Mouse (Mus musculus): ENCODE measurements at regions not wholly inside any gene's neighbourhood (a gene's known extent, or its start where the extent isn't known, plus 50 kb on each side); places are given as distances from the start of the nearest gene placed in this dataset.
"Not testable (repeated sequence)": the region's sequence is repeated elsewhere in the genome, so short reads cannot be mapped to it uniquely, and the experiment has no call there.

DNA sequence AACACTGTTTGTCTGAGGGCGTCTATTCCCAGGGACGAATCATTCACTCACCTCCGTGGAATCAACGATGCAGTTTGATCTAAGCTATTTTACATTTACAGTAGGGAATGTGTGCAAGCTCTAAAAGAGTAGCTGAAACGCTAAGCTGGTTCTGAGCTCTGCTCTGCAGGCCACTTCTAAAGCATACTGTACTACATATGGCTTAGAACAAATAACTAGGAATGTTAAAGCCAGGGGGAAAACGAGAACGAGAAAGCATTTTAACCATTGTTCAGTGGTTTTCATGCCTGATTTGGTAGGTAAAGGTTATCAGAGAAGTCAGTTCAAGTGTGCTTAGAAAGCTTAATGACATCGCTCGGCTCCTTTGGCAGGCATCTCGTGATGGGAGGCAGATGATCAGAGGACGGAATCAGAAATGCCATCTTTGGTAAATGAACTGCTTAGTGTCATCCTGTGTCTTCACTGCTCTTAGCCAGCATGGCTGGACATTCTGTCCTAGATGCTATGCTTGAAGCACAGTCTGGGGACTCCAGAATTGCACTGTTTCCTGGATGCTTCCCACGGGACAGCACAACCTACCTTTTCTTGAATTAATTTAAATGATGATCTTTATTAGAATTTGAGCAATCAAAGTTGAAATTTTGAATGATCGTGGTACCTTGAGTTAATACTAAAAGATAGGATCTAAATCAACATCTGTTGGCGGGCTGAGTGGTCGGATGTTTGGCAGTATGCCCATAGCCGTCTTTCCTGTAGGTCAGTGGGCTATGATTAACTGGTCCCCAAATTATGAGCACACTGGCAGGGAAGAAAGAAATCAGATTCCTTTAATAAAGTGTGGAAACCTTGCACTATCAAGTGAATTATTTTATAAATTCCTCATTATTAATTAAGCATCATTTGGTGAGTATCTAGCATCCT is 495.2 kb downstream of the Hace1 start:
- no peaks in the 10 kb centered on the region for H3K4me1 ChIP-seq (ENCODE audit: control insufficient read depth, insufficient read depth, low read length)
- TF ChIP-seq CTCF (IDR thresholded peaks at IDR 0.05; ENCODE audit: borderline replicate concordance, insufficient read depth, low read depth, low read length), result no peak
- TF ChIP-seq POLR2A (IDR thresholded peaks at IDR 0.05; ENCODE audit: borderline replicate concordance, insufficient read depth, low read length), result no peak
- no peak overlapping the region for H3K27ac ChIP-seq (ENCODE audit: insufficient read depth, low read length)
- no peaks in the 10 kb centered on the region for H3K27me3 ChIP-seq (ENCODE audit: control insufficient read depth, insufficient read depth, low read length)
- no peak overlapping the region for H3K4me3 ChIP-seq (replicated peaks; ENCODE audit: insufficient read depth, low read depth, low read length)
- peak in 1 of 2 experiments; percentile 7 for DNase-seq
- WGBS, result 27% methylated on average over 16 of the region's 16 CpGs

DNA sequence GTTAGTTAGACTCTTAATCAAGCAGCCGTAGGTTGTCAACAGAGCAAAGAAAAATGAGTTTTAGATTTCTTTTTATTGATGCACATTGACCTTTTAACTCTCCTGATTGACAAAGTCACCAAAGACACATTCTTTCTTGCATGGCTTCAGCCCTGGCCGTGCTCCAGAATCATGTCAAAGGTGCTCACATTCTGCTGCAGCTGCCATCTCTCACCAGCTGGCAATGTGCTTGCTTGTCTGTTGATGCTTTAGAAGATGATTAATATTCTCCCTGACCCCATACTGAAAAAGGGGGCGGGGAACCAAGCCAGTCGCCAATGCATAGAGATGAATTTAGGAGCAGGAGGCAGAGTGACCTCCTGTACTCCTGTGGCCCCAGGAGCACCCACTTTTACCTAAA is 510.1 kb downstream of the Hace1 start:
- Histone ChIP-seq H3K4me3 (replicated peaks; ENCODE audit: insufficient read depth, low read depth, low read length) (no peak overlapping the region), H3K27ac (ENCODE audit: insufficient read depth, low read length) (no peak overlapping the region), H3K4me1 (ENCODE audit: control insufficient read depth, insufficient read depth, low read length) (0 out of 2 replicates have a peak, but pooled peaks cover 5% of the 10 kb centered on the region), H3K27me3 (ENCODE audit: control insufficient read depth, insufficient read depth, low read length) (no peaks in the 10 kb centered on the region)
- DNase-seq, result peak; percentile 12 to 24
- WGBS, result 27% methylated on average over 4 of the region's 4 CpGs
- TF ChIP-seq POLR2A (IDR thresholded peaks at IDR 0.05; ENCODE audit: borderline replicate concordance, insufficient read depth, low read length) (no peak), CTCF (IDR thresholded peaks at IDR 0.05; ENCODE audit: borderline replicate concordance, insufficient read depth, low read depth, low read length) (no peak)

DNA sequence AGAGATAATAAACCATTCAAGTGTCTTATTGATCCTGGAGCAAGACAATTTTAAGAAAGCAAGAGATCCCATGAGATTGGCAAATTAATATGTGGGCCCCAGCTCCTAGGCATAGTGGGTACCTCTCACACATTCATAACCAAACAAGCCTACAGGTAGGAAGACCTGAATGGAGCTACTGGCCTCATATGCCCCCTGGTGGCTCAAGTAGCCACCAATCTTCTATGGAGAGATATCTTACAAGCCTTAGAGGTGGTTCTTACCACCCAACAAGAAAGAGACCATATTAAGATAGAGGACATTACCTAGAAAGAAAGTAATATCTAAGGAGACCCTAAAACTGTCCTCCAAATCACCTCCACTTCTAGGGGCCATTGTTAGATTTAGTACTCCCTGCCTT is 523.2 kb downstream of the Hace1 start:
- TF ChIP-seq CTCF (IDR thresholded peaks at IDR 0.05; ENCODE audit: borderline replicate concordance, insufficient read depth, low read depth, low read length) (no peak), POLR2A (IDR thresholded peaks at IDR 0.05; ENCODE audit: borderline replicate concordance, insufficient read depth, low read length) (no peak)
- Histone ChIP-seq H3K4me1 (ENCODE audit: control insufficient read depth, insufficient read depth, low read length) (no peaks in the 10 kb centered on the region), H3K27ac (ENCODE audit: insufficient read depth, low read length) (no peak overlapping the region), H3K4me3 (replicated peaks; ENCODE audit: insufficient read depth, low read depth, low read length) (no peak overlapping the region), H3K27me3 (ENCODE audit: control insufficient read depth, insufficient read depth, low read length) (no peaks in the 10 kb centered on the region)
- no peak for DNase-seq

GRCm38 (mm10) chr10:46108810-46109209 is 531.2 kb downstream of the Hace1 start:
- Histone ChIP-seq H3K4me3 (replicated peaks; ENCODE audit: insufficient read depth, low read depth, low read length) (no peak overlapping the region), H3K4me1 (ENCODE audit: control insufficient read depth, insufficient read depth, low read length) (no peaks in the 10 kb centered on the region), H3K27ac (ENCODE audit: insufficient read depth, low read length) (no peak overlapping the region), H3K27me3 (ENCODE audit: control insufficient read depth, insufficient read depth, low read length) (no peaks in the 10 kb centered on the region)
- 67% methylated on average over 4 of the region's 4 CpGs for WGBS
- DNase-seq, result no peak
- no peak for TF ChIP-seq CTCF (IDR thresholded peaks at IDR 0.05; ENCODE audit: borderline replicate concordance, insufficient read depth, low read depth, low read length)
- no peak for TF ChIP-seq POLR2A (IDR thresholded peaks at IDR 0.05; ENCODE audit: borderline replicate concordance, insufficient read depth, low read length)

DNA sequence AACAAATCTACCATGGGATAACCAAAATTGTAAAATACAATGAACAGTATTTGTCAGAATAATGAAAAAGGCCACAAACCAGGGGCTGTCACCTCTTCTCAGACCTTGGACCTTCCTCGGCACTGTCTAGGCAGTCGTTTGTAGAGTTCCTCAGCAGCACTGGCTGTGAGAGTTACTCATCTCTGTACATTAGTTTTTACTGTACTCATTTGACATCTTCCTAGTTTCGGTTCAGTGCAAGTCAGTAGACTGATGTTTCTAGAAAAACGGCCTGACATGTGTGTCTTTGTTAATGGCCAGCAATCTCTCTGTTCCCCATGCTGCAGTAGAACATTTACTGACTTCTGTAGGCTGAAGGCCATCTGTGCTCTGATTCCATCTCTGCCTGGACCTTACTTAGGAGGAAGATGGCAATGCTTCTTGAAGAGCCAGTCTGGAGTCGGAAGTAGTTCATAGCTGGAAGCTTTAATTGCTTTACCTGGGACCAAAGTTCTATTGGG is 537.1 kb downstream of the Hace1 start:
- DNase-seq, result no peak
- Histone ChIP-seq H3K27me3 (ENCODE audit: control insufficient read depth, insufficient read depth, low read length) (no peaks in the 10 kb centered on the region), H3K27ac (ENCODE audit: insufficient read depth, low read length) (no peak overlapping the region), H3K4me1 (ENCODE audit: control insufficient read depth, insufficient read depth, low read length) (no peaks in the 10 kb centered on the region), H3K4me3 (replicated peaks; ENCODE audit: insufficient read depth, low read depth, low read length) (no peak overlapping the region)
- WGBS, result 92% methylated on average over 5 of the region's 5 CpGs
- no peak for TF ChIP-seq CTCF (IDR thresholded peaks at IDR 0.05; ENCODE audit: borderline replicate concordance, insufficient read depth, low read depth, low read length)
- TF ChIP-seq POLR2A (IDR thresholded peaks at IDR 0.05; ENCODE audit: borderline replicate concordance, insufficient read depth, low read length), result no peak

DNA sequence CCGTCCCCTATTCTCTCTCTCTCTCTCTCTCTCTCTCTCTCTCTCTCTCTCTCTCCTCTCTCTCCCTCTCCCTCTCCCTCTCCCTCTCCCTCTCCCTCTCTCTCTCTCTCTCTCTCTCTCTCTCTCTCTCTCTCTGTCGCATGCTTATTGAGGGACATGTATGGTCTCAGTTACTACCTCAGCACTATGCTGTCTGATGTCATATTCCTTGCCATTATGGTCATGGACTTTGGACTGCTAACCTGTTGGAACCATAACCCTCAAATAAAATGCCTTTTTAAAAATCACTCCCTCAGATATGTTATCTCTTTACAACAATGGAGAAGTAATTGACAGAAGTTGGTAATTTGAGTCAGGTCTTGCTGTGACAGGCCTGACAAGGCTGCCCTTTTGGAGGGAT is 544.8 kb downstream of the Hace1 start:
- H3K27me3 ChIP-seq (ENCODE audit: control insufficient read depth, insufficient read depth, low read length); H3K27ac ChIP-seq (ENCODE audit: insufficient read depth, low read length); DNase-seq; H3K4me3 ChIP-seq (replicated peaks; ENCODE audit: insufficient read depth, low read depth, low read length); H3K4me1 ChIP-seq (ENCODE audit: control insufficient read depth, insufficient read depth, low read length): not testable (repeated sequence)
- WGBS, result 88% methylated on average over 2 of the region's 2 CpGs

DNA sequence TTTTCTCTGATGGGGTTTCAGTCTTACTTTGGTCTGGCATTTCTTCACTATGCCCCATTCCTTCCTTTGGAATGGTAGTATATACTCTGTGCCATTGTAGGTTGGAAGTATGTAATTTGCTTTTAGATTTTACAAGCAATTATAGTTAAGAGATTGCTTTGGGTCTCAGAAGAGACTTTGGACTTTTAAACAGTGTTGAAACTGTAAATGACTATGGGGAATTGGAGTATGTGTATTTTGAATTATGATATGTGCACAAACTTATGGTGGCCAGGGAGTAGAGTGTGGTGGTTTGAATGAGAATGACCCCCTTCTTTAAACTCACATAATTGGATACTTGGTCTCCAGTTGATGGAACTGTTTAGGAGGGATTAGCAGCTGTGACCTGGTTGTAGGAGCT is 546.2 kb downstream of the Hace1 start:
- H3K27me3 ChIP-seq (ENCODE audit: control insufficient read depth, insufficient read depth, low read length), result no peaks in the 10 kb centered on the region
- no peaks in the 10 kb centered on the region for H3K4me1 ChIP-seq (ENCODE audit: control insufficient read depth, insufficient read depth, low read length)
- TF ChIP-seq CTCF (IDR thresholded peaks at IDR 0.05; ENCODE audit: borderline replicate concordance, insufficient read depth, low read depth, low read length) (no peak), POLR2A (IDR thresholded peaks at IDR 0.05; ENCODE audit: borderline replicate concordance, insufficient read depth, low read length) (no peak)
- no peak overlapping the region for H3K27ac ChIP-seq (ENCODE audit: insufficient read depth, low read length)
- H3K4me3 ChIP-seq (replicated peaks; ENCODE audit: insufficient read depth, low read depth, low read length), result no peak overlapping the region
- DNase-seq, result no peak

- peak in 1 of 2 experiments; percentile 65 for DNase-seq
- TF ChIP-seq CTCF (IDR thresholded peaks at IDR 0.05; ENCODE audit: borderline replicate concordance, insufficient read depth, low read depth, low read length) (no peak), POLR2A (IDR thresholded peaks at IDR 0.05; ENCODE audit: borderline replicate concordance, insufficient read depth, low read length) (no peak)
- H3K4me3 ChIP-seq (replicated peaks; ENCODE audit: insufficient read depth, low read depth, low read length), result no peak overlapping the region
- 8% methylated on average over 2 of the region's 2 CpGs for WGBS
- H3K27ac ChIP-seq (ENCODE audit: insufficient read depth, low read length), result no peak overlapping the region
- H3K4me1 ChIP-seq (ENCODE audit: control insufficient read depth, insufficient read depth, low read length), result no peaks in the 10 kb centered on the region; the same call in 1 of the 2 replicates
- H3K27me3 ChIP-seq (ENCODE audit: control insufficient read depth, insufficient read depth, low read length), result no peaks in the 10 kb centered on the region
Measured at GRCm38 (mm10) chr10:46135120-46135748, 557.6 kb downstream of the Hace1 start.
